Mouse (Mus musculus): Measurements from ENCODE around the gene Zfp949. TPM values are rescaled to one million over a fixed set of nuclear protein-coding genes. Genes with fewer than 3 reads are reported as not detected.

Zfp949 gene
- total and polyA plus RNA-seq, 2 experiments from 2014 or later, result 13.5 to 25.0 TPM

- ATAC-seq (no peak), DNase-seq (no peak)
- Histone ChIP-seq H3K4me3 (ENCODE audit: low read depth, low read length) (no peak overlapping the region), H3K27ac (ENCODE audit: low read depth, low read length) (no peak overlapping the region), H3K4me2 (ENCODE audit: low read depth) (no peak overlapping the region), H3K9me3 (ENCODE audit: low read length) (no peaks in the 10 kb centered on the region), H3K4me1 (ENCODE audit: insufficient read depth) (no peaks in the 10 kb centered on the region), H3K9ac (no peak overlapping the region), H3K36me3 (ENCODE audit: insufficient read depth) (no peaks in the 10 kb centered on the region), H3K27me3 (ENCODE audit: insufficient read depth, low read length) (no peaks in the 10 kb centered on the region)
- 73% methylated on average over 5 of the region's 5 CpGs for WGBS
- TF ChIP-seq CTCF (IDR thresholded peaks at IDR 0.05; ENCODE audit: low read depth), result no peak
These were observed 8.1 kb upstream of the Zfp949 start for GRCm38 (mm10) chr9:88539546-88540224.

GRCm38 (mm10) chr9:88542816-88543215, 5.0 kb upstream of the Zfp949 start:
- Histone ChIP-seq H3K27ac (ENCODE audit: low read depth, low read length) (no peak overlapping the region), H3K36me3 (ENCODE audit: insufficient read depth) (no peaks in the 10 kb centered on the region), H3K9me3 (ENCODE audit: low read length) (no peaks in the 10 kb centered on the region), H3K4me2 (ENCODE audit: low read depth) (no peak overlapping the region), H3K4me3 (ENCODE audit: low read depth, low read length) (no peak overlapping the region), H3K9ac (no peak overlapping the region), H3K4me1 (ENCODE audit: insufficient read depth) (no peaks in the 10 kb centered on the region), H3K27me3 (ENCODE audit: insufficient read depth, low read length) (no peaks in the 10 kb centered on the region)
- ATAC-seq (peak; percentile 70), DNase-seq (peak; percentile 54)
- WGBS, result 23% methylated on average over 2 of the region's 2 CpGs
- peak; percentile 71 for TF ChIP-seq CTCF (IDR thresholded peaks at IDR 0.05; ENCODE audit: low read depth)

GRCm38 (mm10) chr9:88545534-88545933, 2.3 kb upstream of the Zfp949 start:
- H3K27ac ChIP-seq (ENCODE audit: low read depth, low read length), result no peak overlapping the region
- H3K9ac ChIP-seq, result no peak overlapping the region
- WGBS, result 21% methylated on average over 3 of the region's 3 CpGs
- H3K36me3 ChIP-seq (ENCODE audit: insufficient read depth), result no peaks in the 10 kb centered on the region
- no peaks in the 10 kb centered on the region for H3K27me3 ChIP-seq (ENCODE audit: insufficient read depth, low read length)
- H3K4me2 ChIP-seq (ENCODE audit: low read depth), result no peak overlapping the region
- H3K9me3 ChIP-seq (ENCODE audit: low read length), result no peaks in the 10 kb centered on the region
- H3K4me1 ChIP-seq (ENCODE audit: insufficient read depth), result 0 out of 2 replicates have a peak, but pooled peaks cover 12% of the 10 kb centered on the region
- H3K4me3 ChIP-seq (ENCODE audit: low read depth, low read length), result no peak overlapping the region
- TF ChIP-seq CTCF (IDR thresholded peaks at IDR 0.05; ENCODE audit: low read depth), result peak; percentile 67
- peak; percentile 70 for DNase-seq
- ATAC-seq, result no peak

- ATAC-seq (no peak), DNase-seq (peak; percentile 60)
- H3K9ac ChIP-seq, result no peak overlapping the region
- no peak overlapping the region for H3K27ac ChIP-seq (ENCODE audit: low read depth, low read length)
- H3K4me1 ChIP-seq (ENCODE audit: insufficient read depth), result 0 out of 2 replicates have a peak, but pooled peaks cover 12% of the 10 kb centered on the region
- TF ChIP-seq CTCF (IDR thresholded peaks at IDR 0.05; ENCODE audit: low read depth), result peak; percentile 72
- H3K4me3 ChIP-seq (ENCODE audit: low read depth, low read length), result no peak overlapping the region
- H3K27me3 ChIP-seq (ENCODE audit: insufficient read depth, low read length), result no peaks in the 10 kb centered on the region
- WGBS, result 3% methylated on average over 2 of the region's 2 CpGs
- H3K4me2 ChIP-seq (ENCODE audit: low read depth), result no peak overlapping the region
- no peaks in the 10 kb centered on the region for H3K36me3 ChIP-seq (ENCODE audit: insufficient read depth)
- no peaks in the 10 kb centered on the region for H3K9me3 ChIP-seq (ENCODE audit: low read length)
These were observed 1.7 kb upstream of the Zfp949 start for GRCm38 (mm10) chr9:88546166-88546565.

GRCm38 (mm10) chr9:88546657-88547056, 1.2 kb upstream of the Zfp949 start:
- Histone ChIP-seq H3K4me1 (ENCODE audit: insufficient read depth) (0 out of 2 replicates have a peak, but pooled peaks cover 12% of the 10 kb centered on the region), H3K9me3 (ENCODE audit: low read length) (no peaks in the 10 kb centered on the region), H3K9ac (no peak overlapping the region), H3K27me3 (ENCODE audit: insufficient read depth, low read length) (no peaks in the 10 kb centered on the region), H3K4me3 (ENCODE audit: low read depth, low read length) (no peak overlapping the region), H3K27ac (ENCODE audit: low read depth, low read length) (no peak overlapping the region), H3K36me3 (ENCODE audit: insufficient read depth) (no peaks in the 10 kb centered on the region), H3K4me2 (ENCODE audit: low read depth) (no peak overlapping the region)
- no peak for ATAC-seq
- 74% methylated on average over 8 of the region's 8 CpGs for WGBS
- DNase-seq, result no peak
- no peak for TF ChIP-seq CTCF (IDR thresholded peaks at IDR 0.05; ENCODE audit: low read depth)

GRCm38 (mm10) chr9:88547270-88547669, 550 bp upstream of the Zfp949 start:
- peak; percentile 58 for DNase-seq
- Histone ChIP-seq H3K4me1 (ENCODE audit: insufficient read depth) (0 out of 2 replicates have a peak, but pooled peaks cover 12% of the 10 kb centered on the region), H3K4me2 (ENCODE audit: low read depth) (peak overlapping the region; percentile 56), H3K9ac (no peak overlapping the region), H3K9me3 (ENCODE audit: low read length) (no peaks in the 10 kb centered on the region), H3K27me3 (ENCODE audit: insufficient read depth, low read length) (no peaks in the 10 kb centered on the region), H3K36me3 (ENCODE audit: insufficient read depth) (no peaks in the 10 kb centered on the region), H3K27ac (ENCODE audit: low read depth, low read length) (0 out of 2 replicates have a peak overlapping the region, but pooled peaks have one; percentile 88), H3K4me3 (ENCODE audit: low read depth, low read length) (peak overlapping the region; percentile 71)
- 24% methylated on average over 7 of the region's 7 CpGs for WGBS
- TF ChIP-seq CTCF (IDR thresholded peaks at IDR 0.05; ENCODE audit: low read depth), result peak; percentile 57
- peak; percentile 67 for ATAC-seq

GRCm38 (mm10) chr9:88548614-88548945, 760 bp downstream of the Zfp949 start:
- Histone ChIP-seq H3K9ac (peak overlapping the region; percentile 79), H3K27me3 (ENCODE audit: insufficient read depth, low read length) (no peaks in the 10 kb centered on the region), H3K4me3 (ENCODE audit: low read depth, low read length) (peak overlapping the region; percentile 71), H3K36me3 (ENCODE audit: insufficient read depth) (peaks cover 8% of the 10 kb centered on the region; the same call in 1 of the 2 replicates), H3K9me3 (ENCODE audit: low read length) (no peaks in the 10 kb centered on the region), H3K4me1 (ENCODE audit: insufficient read depth) (0 out of 2 replicates have a peak, but pooled peaks cover 12% of the 10 kb centered on the region), H3K4me2 (ENCODE audit: low read depth) (peak overlapping the region; percentile 56), H3K27ac (ENCODE audit: low read depth, low read length) (peak overlapping the region; percentile 88)
- DNase-seq, result no peak
- peak; percentile 4; the same call in 1 of the 2 replicates for ATAC-seq
- no peak for TF ChIP-seq CTCF (IDR thresholded peaks at IDR 0.05; ENCODE audit: low read depth)
- WGBS, result 4% methylated on average over 8 of the region's 8 CpGs

Data from forebrain, postnatal 0 days (tissue).